Mouse (Mus musculus): ENCODE measurements around the gene Zswim5.

GRCm38 (mm10) chr4:116876995-116877728 lies at the start of gene Zswim5:
- TF ChIP-seq CTCF (IDR thresholded peaks at IDR 0.05; ENCODE audit: insufficient read depth, low read length) (no peak), POLR2A (IDR thresholded peaks at IDR 0.05; ENCODE audit: borderline replicate concordance, extremely low read depth, low read depth, low read length) (no peak)

Data from lung, adult 2 months (tissue).